Comparison of ENCODE assay signal across 32 mouse cellular contexts in the genomic region with DNA sequence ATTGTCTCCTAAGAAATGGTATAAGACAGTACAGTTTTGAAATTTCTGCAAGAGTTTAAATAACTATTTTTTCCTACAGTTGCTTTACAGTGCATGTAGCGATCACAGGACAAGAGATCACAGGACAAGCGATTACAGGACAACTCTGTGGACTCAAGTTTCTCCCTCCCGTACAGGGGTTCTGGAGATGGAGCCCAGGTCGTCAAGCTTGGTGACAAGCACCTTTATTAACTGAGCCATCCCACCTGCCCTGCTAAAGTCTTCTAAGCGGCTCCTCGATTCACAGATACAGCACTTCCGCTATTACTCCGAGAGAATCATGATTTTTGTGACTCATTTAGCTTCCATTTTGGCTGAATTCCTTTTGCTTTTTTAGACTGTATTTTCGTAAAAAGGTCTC.
"Had no signal": no experiment of that assay in that cellular context is flagged by ENCODE, and none has a peak within 500 bp of the region (broad histone marks: within the 10 kb centered on the region; RNA-seq: fewer than 3 reads in every experiment).

No protein-coding gene starts in this region.

- H3K4me1 ChIP-seq: limb, embryonic 10.5 days; limb, embryonic 15.5 days had no signal

- H3K27me3 ChIP-seq: limb, embryonic 12.5 days; limb, embryonic 13.5 days; limb, embryonic 15.5 days; liver, embryonic 12.5 days; liver, embryonic 13.5 days; liver, embryonic 15.5 days; lung, embryonic 15.5 days; megakaryocyte, embryonic 14.5 days; midbrain, embryonic 12.5 days; midbrain, embryonic 13.5 days; midbrain, embryonic 15.5 days; neural tube, embryonic 12.5 days had no signal

- H3K27ac ChIP-seq: limb, embryonic 10.5 days; limb, embryonic 12.5 days; limb, embryonic 13.5 days; limb, embryonic 15.5 days; liver, embryonic 12.5 days; liver, embryonic 13.5 days; liver, embryonic 14.5 days; liver, embryonic 15.5 days; lung, embryonic 15.5 days; macrophage; midbrain, embryonic 10.5 days; midbrain, embryonic 12.5 days; midbrain, embryonic 13.5 days; midbrain, embryonic 15.5 days; neural tube, embryonic 12.5 days had no signal

- H3K4me2 ChIP-seq: limb, embryonic 12.5 days; limb, embryonic 13.5 days; limb, embryonic 15.5 days; liver, embryonic 11.5 days; liver, embryonic 12.5 days; liver, embryonic 13.5 days; liver, embryonic 15.5 days; lung, embryonic 14.5 days; lung, embryonic 15.5 days; midbrain, embryonic 11.5 days; midbrain, embryonic 12.5 days; midbrain, embryonic 13.5 days; midbrain, embryonic 15.5 days; neural tube, embryonic 12.5 days had no signal

- DNase-seq: left cerebral cortex, postnatal 4 days; liver; liver, embryonic 13.5 days; liver, postnatal 0 days; lung, adult 18-20 months; lung, adult 2 months; lung, embryonic 14.5 days; lung, postnatal 10 days; lung, postnatal 14 days; lung, postnatal 36 days; lung, postnatal 4 days; midbrain, embryonic 14.5 days had no signal

- ATAC-seq: liver, embryonic 12.5 days; liver, postnatal 0 days; lung, postnatal 0 days; midbrain, embryonic 13.5 days; midbrain, embryonic 15.5 days; midbrain, embryonic 16.5 days had no signal

- H3K4me3 ChIP-seq: limb, embryonic 10.5 days; limb, embryonic 12.5 days; limb, embryonic 13.5 days; limb, embryonic 15.5 days; liver, embryonic 12.5 days; liver, embryonic 13.5 days; liver, embryonic 15.5 days; lung, embryonic 15.5 days; megakaryocyte, embryonic 14.5 days; midbrain, embryonic 10.5 days; midbrain, embryonic 12.5 days; midbrain, embryonic 13.5 days; midbrain, embryonic 15.5 days; myocyte; neural tube, embryonic 12.5 days had no signal

- H3K9me3 ChIP-seq: limb, embryonic 10.5 days; limb, embryonic 12.5 days; limb, embryonic 13.5 days; limb, embryonic 15.5 days; liver, embryonic 12.5 days; liver, embryonic 13.5 days; liver, embryonic 15.5 days; lung, embryonic 15.5 days; megakaryocyte, embryonic 14.5 days; midbrain, embryonic 10.5 days; midbrain, embryonic 12.5 days; midbrain, embryonic 13.5 days; midbrain, embryonic 15.5 days; neural tube, embryonic 12.5 days had no signal

- H3K9ac ChIP-seq: limb, embryonic 12.5 days; limb, embryonic 13.5 days; limb, embryonic 15.5 days; liver, embryonic 12.5 days; liver, embryonic 13.5 days; liver, embryonic 14.5 days; liver, embryonic 15.5 days; liver, postnatal 0 days; lung, embryonic 14.5 days; lung, embryonic 15.5 days; midbrain, embryonic 12.5 days; midbrain, embryonic 13.5 days; midbrain, embryonic 15.5 days; neural tube, embryonic 12.5 days had no signal
